Mouse (Mus musculus) heart, adult 2 months (tissue): Measurements from ENCODE around the gene Pigv. TPM values are rescaled to one million over a fixed set of nuclear protein-coding genes. Genes with fewer than 3 reads are reported as not detected.
A peak's percentile ranks its signal among the peaks of the same experiment; 100 is the strongest.

Source experiments
- DNase-seq, 2 experiments: peaks; one replicate each; pipeline ENCODE4 v3.0.0; 2021
- H3K27ac ChIP-seq: fragments of 200-600 bp; 2 replicates; pipeline ENCODE4 v1.8.1; 2022
- H3K27me3 ChIP-seq: fragments of 200-500 bp; 2 replicates; pipeline ENCODE4 v1.6.1; 2012; ENCODE audit warnings: mild to moderate bottlenecking, low read length, inconsistent platforms, mixed read lengths; ENCODE audit not compliant: control insufficient read depth, insufficient read depth
- H3K36me3 ChIP-seq: fragments of 200-500 bp; 2 replicates; pipeline ENCODE4 v1.6.1; 2012; ENCODE audit warnings: low read length, inconsistent platforms; ENCODE audit not compliant: control insufficient read depth, insufficient read depth
- H3K4me1 ChIP-seq: fragments of 200-500 bp; 2 replicates; pipeline ENCODE4 v1.6.1; 2011; ENCODE audit warnings: low read length; ENCODE audit not compliant: control insufficient read depth, insufficient read depth
- H3K4me3 ChIP-seq: fragments of 200-600 bp; 2 replicates; pipeline ENCODE4 v1.8.1; 2022
- H3K79me2 ChIP-seq: fragments of 200-500 bp; replicated peaks from 2 replicates; pipeline ENCODE4 v1.6.1; 2012; ENCODE audit warnings: mild to moderate bottlenecking, inconsistent platforms, low read length, moderate library complexity, mixed read lengths; ENCODE audit not compliant: control insufficient read depth, insufficient read depth
- H3K9ac ChIP-seq: fragments of 200-500 bp; 2 replicates; pipeline ENCODE4 v1.6.1; 2012; ENCODE audit warnings: low read depth, mild to moderate bottlenecking, control low read depth, inconsistent platforms, low read length, mixed read lengths
- CTCF ChIP-seq: fragments of 200-600 bp; IDR thresholded peaks from 2 replicates; pipeline ENCODE4 v1.8.1; 2022; ENCODE audit warnings: antibody characterized with exemption, mild to moderate bottlenecking, moderate library complexity
- EP300 ChIP-seq: fragments of 200-500 bp; IDR thresholded peaks from 2 replicates; pipeline ENCODE4 v1.6.1; 2011; ENCODE audit warnings: low read depth, low read length, control low read depth; ENCODE audit not compliant: insufficient read depth
- POLR2A ChIP-seq: fragments of 200-500 bp; IDR thresholded peaks from 2 replicates; pipeline ENCODE4 v1.6.1; 2011; ENCODE audit warnings: mild to moderate bottlenecking, low read depth, low read length, control low read depth; ENCODE audit not compliant: insufficient read depth
- WGBS: fragments of 180-500 bp; shearing (Covaris S2); methylation state at CpG from one replicate; pipeline ENCODE4 v1.1.7; 2018; 5-methylcytosine and 5-hydroxymethylcytosine counted together
- intact Hi-C: fragments of 180-260 bp; cut with DNase I; formaldehyde crosslinking; loops from one replicate; pipeline ENCODE4 v1.15.1; 2025
- polyA plus RNA-seq: library from polyadenylated mRNA; depleted of rRNA; stranded (reverse); fragments of >200 nt; gene quantifications from 2 replicates; pipeline ENCODE4 v1.2.3, GENCODE M21; 2012
- total RNA-seq, 2 experiments: library from RNA; stranded (reverse); gene quantifications; 2 replicates each; pipeline ENCODE4 v1.2.3; 2021

Gene Pigv
- total and polyA plus RNA-seq, 3 experiments = 9.5 to 12.1 (median 11.7) TPM

- peak overlapping the region; percentile 78 for H3K27ac ChIP-seq
- peaks cover 2% of the 10 kb centered on the region; the same call in 1 of the 2 replicates for H3K36me3 ChIP-seq
- H3K4me3 ChIP-seq = no peak overlapping the region
- no peak overlapping the region for H3K9ac ChIP-seq
- no peaks in the 10 kb centered on the region for H3K27me3 ChIP-seq
- WGBS = 16% methylated on average over 3 of the region's 3 CpGs
- no peaks in the 10 kb centered on the region for H3K79me2 ChIP-seq
- H3K4me1 ChIP-seq = peaks cover 10% of the 10 kb centered on the region
- no peak for TF ChIP-seq EP300
- TF ChIP-seq CTCF = no peak
- no peak for DNase-seq
- intact Hi-C loops = no loop called here
Observed at GRCm38 (mm10) chr4:133676189-133676588, 3.7 kb upstream of the Pigv start.

- no peak for TF ChIP-seq POLR2A
- no peak for TF ChIP-seq EP300
- no peak for TF ChIP-seq CTCF
- no peak overlapping the region for H3K9ac ChIP-seq
- H3K27me3 ChIP-seq = no peaks in the 10 kb centered on the region
- peak overlapping the region; percentile 78 for H3K27ac ChIP-seq
- 11% methylated on average over 5 of the region's 5 CpGs for WGBS
- H3K4me1 ChIP-seq = peaks cover 10% of the 10 kb centered on the region
- peaks cover 2% of the 10 kb centered on the region; the same call in 1 of the 2 replicates for H3K36me3 ChIP-seq
- intact Hi-C loops = no loop called here
- DNase-seq = peak; percentile 60 to 72
- H3K79me2 ChIP-seq = no peaks in the 10 kb centered on the region
- H3K4me3 ChIP-seq = no peak overlapping the region
Observed at GRCm38 (mm10) chr4:133675594-133676016, 3.2 kb upstream of the Pigv start.

GRCm38 (mm10) chr4:133674331-133674695, 1.9 kb upstream of the Pigv start:
- Histone ChIP-seq H3K27me3 (no peaks in the 10 kb centered on the region), H3K4me1 (peaks cover 10% of the 10 kb centered on the region), H3K4me3 (0 out of 2 replicates have a peak overlapping the region, but pooled peaks have one; percentile 7), H3K79me2 (no peaks in the 10 kb centered on the region), H3K9ac (peak overlapping the region; percentile 45; the same call in 1 of the 2 replicates), H3K36me3 (peaks cover 2% of the 10 kb centered on the region; the same call in 1 of the 2 replicates), H3K27ac (peak overlapping the region; percentile 100)
- no peak for TF ChIP-seq EP300
- TF ChIP-seq CTCF = no peak
- no peak for TF ChIP-seq POLR2A
- 35% methylated on average over 8 of the region's 8 CpGs for WGBS
- DNase-seq = no peak
- intact Hi-C loops = loop anchor here (1.0 kb wide), 1 partner anchor 54 kb away; no protein-coding TSS in a partner anchor

- TF ChIP-seq CTCF (no peak), POLR2A (peak; percentile 55; the same call in 1 of the 2 replicates)
- Histone ChIP-seq H3K9ac (peak overlapping the region; percentile 45), H3K4me1 (peaks cover 10% of the 10 kb centered on the region), H3K79me2 (no peaks in the 10 kb centered on the region), H3K27me3 (no peaks in the 10 kb centered on the region), H3K36me3 (peaks cover 2% of the 10 kb centered on the region; the same call in 1 of the 2 replicates), H3K4me3 (peak overlapping the region; percentile 95), H3K27ac (peak overlapping the region; percentile 100)
- WGBS = 19% methylated on average over 10 of the region's 10 CpGs
- intact Hi-C loops = loop anchor here (1.0 kb wide), 3 partner anchors 34 to 84 kb away; no protein-coding TSS in a partner anchor
- DNase-seq = peak; percentile 60 to 73
Observed at GRCm38 (mm10) chr4:133673666-133674330, 1.4 kb upstream of the Pigv start.

GRCm38 (mm10) chr4:133672845-133673647, 599 bp upstream of the Pigv start:
- no peaks in the 10 kb centered on the region for H3K27me3 ChIP-seq
- peak overlapping the region; percentile 85 for H3K9ac ChIP-seq
- peak overlapping the region; percentile 100 for H3K27ac ChIP-seq
- 0 out of 2 replicates have a peak, but pooled peaks have one; percentile 47 for TF ChIP-seq EP300
- peak; percentile 67 for TF ChIP-seq POLR2A
- TF ChIP-seq CTCF = no peak
- 1% methylated on average over 24 of the region's 24 CpGs for WGBS
- peaks cover 2% of the 10 kb centered on the region; the same call in 1 of the 2 replicates for H3K36me3 ChIP-seq
- peaks cover 10% of the 10 kb centered on the region for H3K4me1 ChIP-seq
- intact Hi-C loops = loop anchor here (1.0 kb wide), 3 partner anchors 34 to 140 kb away; no protein-coding TSS in a partner anchor
- no peaks in the 10 kb centered on the region for H3K79me2 ChIP-seq
- H3K4me3 ChIP-seq = peak overlapping the region; percentile 95
- peak; percentile 62 to 69 for DNase-seq
